Mouse (Mus musculus) neural tube, embryonic 12.5 days (tissue): ENCODE data around the gene Pef1. TPM values are rescaled to one million over a fixed set of nuclear protein-coding genes. Genes with fewer than 3 reads are reported as not detected.

Experiments
- polyA plus RNA-seq: library from polyadenylated mRNA; unstranded; fragments of >200 nt; fragmentation: Nextera tagmentation; extraction: Ambion mirVana; gene quantifications from 2 replicates; pipeline ENCODE4 v1.2.1, GENCODE M21; 2016

Gene Pef1
- polyA plus RNA-seq, 1 experiment from 2014 or later: 64.8 TPM

Other genes starting within 250 kb of the Pef1 start
- gene Spocd1, start 173.3 kb upstream of the Pef1 start, polyA plus RNA-seq: not detected in 2 replicates
- 9.1 and 11.1 TPM in 2 replicates for gene Adgrb2, start 117.7 kb upstream of the Pef1 start, polyA plus RNA-seq
- gene Col16a1, start 54.7 kb upstream of the Pef1 start, polyA plus RNA-seq: 12.7 and 12.8 TPM in 2 replicates
- 0.52 and 0.62 TPM in 2 replicates for gene Hcrtr1, start 36.8 kb downstream of the Pef1 start, polyA plus RNA-seq
- gene Tinagl1, start 72.6 kb downstream of the Pef1 start, polyA plus RNA-seq: 5.0 and 5.5 TPM in 2 replicates
- not detected in 2 replicates for gene Gm853, start 119.8 kb downstream of the Pef1 start, polyA plus RNA-seq
- 61.3 and 71.6 TPM in 2 replicates for gene Serinc2, start 176.6 kb downstream of the Pef1 start, polyA plus RNA-seq
- gene Fabp3, start 206.0 kb downstream of the Pef1 start, polyA plus RNA-seq: 49.1 and 54.7 TPM in 2 replicates
- 0.59 TPM in 1 of 2 replicates, not detected in the other for gene Gm10570, start 206.1 kb downstream of the Pef1 start, polyA plus RNA-seq